Mouse (Mus musculus) mouse embryonic stem cell (cell line): ENCODE data around the gene Smim24.

Source experiments
- in situ Hi-C, 2 experiments: fragments of 300-500 bp; cut with MboI; formaldehyde crosslinking; loops; 1 replicate in 1 of 2; 3 replicates in 1 of 2; pipeline ENCODE4 v1.14.3; 2019 to 2020; ENCODE audit warnings: low sequenced_read_pairs in 2 of 2, low pct_unique_long_range_greater_than_20kb in 1 of 2, mixed read lengths in 1 of 2; ENCODE audit not compliant: unreplicated experiment in 1 of 2

Smim24 gene

GRCm38 (mm10) chr10:81426897-81427296, 34.0 kb downstream of the Smim24 start:
- in situ Hi-C loops = no loop called here

DNA sequence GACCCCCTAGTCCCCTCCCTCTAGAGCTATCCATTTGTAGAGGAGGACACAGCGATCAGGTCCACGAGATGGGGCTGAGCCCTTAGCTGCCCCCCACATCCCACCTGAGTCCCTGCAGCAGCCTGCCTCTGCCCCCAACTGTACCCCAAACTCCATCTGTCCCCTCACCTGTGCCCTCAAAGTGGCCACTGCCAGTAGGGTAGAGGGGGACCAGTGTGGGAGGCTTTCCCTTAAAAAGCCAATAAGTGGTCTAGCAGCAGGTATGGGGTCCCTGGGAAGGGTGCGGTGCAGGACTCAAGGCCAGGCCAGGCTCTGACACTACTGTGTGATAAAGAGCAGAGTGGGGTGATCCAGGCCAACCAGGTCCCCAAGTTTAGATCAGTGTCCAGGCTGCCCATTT, 34.5 kb downstream of the Smim24 start:
- in situ Hi-C loops = no loop called here

- in situ Hi-C loops = no loop called here
Observed at GRCm38 (mm10) chr10:81427804-81428506, 35.1 kb downstream of the Smim24 start.

DNA sequence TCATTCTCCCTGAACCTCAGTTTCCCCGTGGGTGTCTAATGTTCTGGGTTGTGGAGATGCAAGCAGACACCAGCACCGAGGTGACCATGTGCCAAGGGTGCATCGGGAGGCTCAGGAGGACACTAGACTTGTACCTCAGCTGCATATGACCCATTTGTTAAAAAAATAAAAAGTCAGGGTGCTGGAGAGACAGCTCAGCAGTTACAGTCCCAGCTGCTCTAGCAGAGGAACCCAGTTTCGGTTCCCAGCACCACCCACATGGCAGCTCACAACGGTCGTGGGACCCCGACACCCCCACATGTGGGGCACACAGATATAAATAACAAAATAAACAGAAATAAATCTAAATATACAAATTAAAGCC, 35.6 kb downstream of the Smim24 start:
- in situ Hi-C loops = no loop called here

DNA sequence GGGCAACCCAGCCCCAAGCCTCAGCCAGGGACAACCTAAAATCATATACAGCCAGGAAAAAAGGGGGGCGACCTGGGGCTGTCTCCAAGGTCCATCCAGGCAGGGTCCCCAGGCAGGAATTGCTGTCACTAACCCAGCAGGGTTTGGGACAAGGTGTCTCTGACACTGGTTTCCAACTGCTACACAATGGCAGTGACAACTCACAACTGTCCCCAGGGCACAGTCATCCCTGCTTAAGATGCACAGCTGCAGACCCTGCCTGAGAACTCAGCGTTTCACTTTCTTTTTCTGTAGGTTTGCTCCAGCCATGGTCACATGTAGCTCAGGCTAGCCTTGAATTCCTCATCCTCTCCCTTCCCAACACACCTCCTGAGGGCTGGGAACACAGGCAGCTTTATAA, 36.2 kb downstream of the Smim24 start:
- in situ Hi-C loops = no loop called here

DNA sequence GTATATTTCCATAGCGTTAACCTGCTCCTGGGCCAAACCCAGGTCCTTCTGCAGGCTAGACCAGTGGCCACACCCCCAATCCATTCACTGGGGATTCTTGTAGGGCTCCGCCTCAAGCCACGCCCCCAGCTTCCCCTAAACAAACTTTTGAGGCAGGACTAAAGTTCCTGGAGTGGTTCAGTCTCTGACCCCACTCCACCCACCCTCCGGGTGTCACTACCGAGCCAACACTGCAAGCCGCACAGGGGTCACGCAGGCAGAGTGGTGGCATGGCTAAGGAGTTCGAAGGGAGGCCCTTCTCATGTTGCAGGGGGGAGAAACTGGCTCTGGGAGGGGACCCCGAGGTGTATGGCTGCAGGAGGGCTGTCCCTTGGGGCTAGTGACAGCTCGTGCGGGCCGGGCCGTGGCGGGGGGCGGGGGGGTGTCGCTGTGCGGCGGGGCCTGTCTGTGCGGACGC, 36.8 kb downstream of the Smim24 start:
- in situ Hi-C loops = no loop called here

GRCm38 (mm10) chr10:81430141-81430830, 37.4 kb downstream of the Smim24 start:
- in situ Hi-C loops = no loop called here

- in situ Hi-C loops = no loop called here
Observed at GRCm38 (mm10) chr10:81430831-81431525, 38.1 kb downstream of the Smim24 start.

GRCm38 (mm10) chr10:81431526-81432168, 38.8 kb downstream of the Smim24 start:
- in situ Hi-C loops = no loop called here

- in situ Hi-C loops = no loop called here
Observed at GRCm38 (mm10) chr10:81432169-81432867, 39.5 kb downstream of the Smim24 start.

GRCm38 (mm10) chr10:81432868-81433262, 40.0 kb downstream of the Smim24 start:
- in situ Hi-C loops = no loop called here

GRCm38 (mm10) chr10:81433541-81434289, 40.9 kb downstream of the Smim24 start:
- in situ Hi-C loops = no loop called here

- in situ Hi-C loops = no loop called here
Observed at GRCm38 (mm10) chr10:81434361-81435263, 41.8 kb downstream of the Smim24 start.

DNA sequence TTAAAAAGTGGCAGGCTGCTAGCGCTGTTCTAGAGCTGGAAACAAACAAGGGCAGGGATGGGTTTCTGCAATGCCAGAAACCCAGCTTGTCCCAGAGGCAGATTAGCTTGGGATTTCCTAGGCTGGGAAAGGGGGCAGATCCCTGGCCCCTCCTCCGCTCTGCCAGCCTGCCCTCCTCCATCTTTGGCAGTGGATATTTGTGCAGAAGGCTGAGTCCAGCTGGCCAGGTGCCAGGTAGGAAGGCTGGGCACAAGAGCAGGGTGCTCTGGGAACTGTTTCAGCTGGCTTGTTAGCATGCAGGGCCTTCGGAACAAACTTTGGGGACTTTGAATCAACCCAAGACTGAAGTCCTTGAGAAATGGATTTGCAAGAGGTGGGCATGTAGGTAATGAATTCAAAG, 42.6 kb downstream of the Smim24 start:
- in situ Hi-C loops = no loop called here

DNA sequence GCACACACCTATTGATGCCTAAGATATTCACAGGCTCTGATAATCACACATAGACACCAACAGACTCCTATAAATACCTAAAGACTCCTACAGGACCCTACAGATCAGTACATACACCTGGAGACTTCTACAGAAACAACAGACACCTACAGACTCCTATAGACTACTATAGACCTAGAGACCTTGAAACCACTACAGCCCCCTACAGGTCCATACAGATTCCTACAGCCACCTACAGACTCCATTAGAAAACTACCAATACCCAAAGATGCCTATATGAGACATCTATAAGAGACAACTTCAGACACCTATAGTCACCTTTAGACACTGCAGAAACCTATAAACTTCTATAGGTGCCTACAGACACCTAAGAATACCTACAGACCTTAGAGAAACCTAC, 48.2 kb downstream of the Smim24 start:
- in situ Hi-C loops = no loop called here
